Mouse (Mus musculus) heart, postnatal 0 days (tissue): ENCODE data around the gene Aldh1l1. TPM values are rescaled to one million over a fixed set of nuclear protein-coding genes. Genes with fewer than 3 reads are reported as not detected.

Experiments used
- ATAC-seq: fragments of 200-750 bp; cut with Nextera tagmentation; 2 replicates; pipeline ENCODE4 v1.8.0; 2017; ENCODE audit warnings: low read depth, moderate number of reproducible peaks, moderate library complexity; ENCODE audit not compliant: insufficient read depth
- DNase-seq: peaks from one replicate; pipeline ENCODE4 v3.0.0-alpha.2; 2016; ENCODE audit warnings: low spot score
- H3K27ac ChIP-seq: fragments of 300-500 bp; sonication (generic); 2 replicates; pipeline ENCODE4 v1.5.1; 2014; ENCODE audit warnings: low read depth, mild to moderate bottlenecking
- H3K27me3 ChIP-seq: fragments of 300-500 bp; sonication (generic); 2 replicates; pipeline ENCODE4 v1.6.1; 2014; ENCODE audit warnings: low read length, mixed read lengths; ENCODE audit not compliant: control insufficient read depth, insufficient read depth
- H3K36me3 ChIP-seq: fragments of 300-500 bp; sonication (generic); replicated peaks from 2 replicates; pipeline ENCODE4 v1.6.1; 2014; ENCODE audit warnings: low read length, mixed read lengths; ENCODE audit not compliant: control insufficient read depth, insufficient read depth
- H3K4me1 ChIP-seq: fragments of 300-500 bp; sonication (generic); 2 replicates; pipeline ENCODE4 v1.6.1; 2014; ENCODE audit warnings: antibody characterized with exemption; ENCODE audit not compliant: control insufficient read depth, insufficient read depth
- H3K4me2 ChIP-seq: fragments of 300-500 bp; sonication (generic); 2 replicates; pipeline ENCODE4 v1.6.1; 2014; ENCODE audit warnings: low read depth, mild to moderate bottlenecking, low read length, moderate library complexity
- H3K4me3 ChIP-seq: fragments of 300-500 bp; sonication (generic); 2 replicates; pipeline ENCODE4 v1.5.1; 2014; ENCODE audit warnings: low read depth, low read length
- H3K9ac ChIP-seq: fragments of 300-500 bp; sonication (generic); replicated peaks from 2 replicates; pipeline ENCODE4 v1.6.1; 2014; ENCODE audit warnings: low read depth, low read length, mixed read lengths
- H3K9me3 ChIP-seq: fragments of 300-500 bp; sonication (generic); replicated peaks from 2 replicates; pipeline ENCODE4 v1.6.1; 2016; ENCODE audit warnings: low read length; ENCODE audit not compliant: control insufficient read depth
- CTCF ChIP-seq: IDR thresholded peaks from 2 replicates; pipeline ENCODE4 v1.5.1; 2016; ENCODE audit warnings: antibody characterized with exemption, control low read depth, low read depth
- EP300 ChIP-seq: IDR thresholded peaks from 2 replicates; pipeline ENCODE4 v1.6.1; 2016; ENCODE audit warnings: antibody characterized with exemption, low read depth
- WGBS: fragments of 180-500 bp; shearing (Covaris S2); extraction: QIAGEN DNeasy Blood & Tissue Kit; methylation state at CpG from one replicate; pipeline ENCODE4 v1.1.7; 2014; 5-methylcytosine and 5-hydroxymethylcytosine counted together
- polyA plus RNA-seq: library from polyadenylated mRNA; unstranded; fragments of >200 nt; fragmentation: Nextera tagmentation; extraction: Ambion mirVana; gene quantifications from 2 replicates; pipeline ENCODE4 v1.2.1, GENCODE M21; 2015
- total RNA-seq: library from RNA; depleted of rRNA; stranded (reverse); fragments of >200 nt; gene quantifications from 2 replicates; pipeline ENCODE4 v1.2.3, GENCODE M21; 2014; ENCODE audit warnings: low replicate concordance

The Aldh1l1 gene
- total and polyA plus RNA-seq, 2 experiments from 2014 or later, result 2.8 to 7.7 TPM

DNA sequence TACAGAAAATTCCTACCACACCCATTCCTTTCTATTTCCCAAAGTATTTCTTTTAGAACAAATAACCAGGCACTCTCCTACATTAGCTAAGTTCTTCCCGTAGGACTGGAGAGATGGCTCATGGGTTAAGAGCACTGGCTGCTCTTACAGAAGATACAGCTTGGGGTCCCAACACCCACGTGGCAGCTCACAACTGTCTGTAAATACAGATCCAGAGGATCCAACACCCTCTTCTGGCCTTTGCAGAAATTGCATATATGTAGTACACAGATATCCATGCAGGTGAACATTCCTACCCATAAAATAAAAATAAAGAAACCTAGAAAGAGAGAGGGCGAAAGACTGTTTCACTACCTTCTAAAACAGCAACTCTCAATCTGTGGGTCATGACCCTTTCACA, 40.2 kb downstream of the Aldh1l1 start:
- WGBS, result 64% methylated on average over 3 of the region's 3 CpGs
- DNase-seq (no peak), ATAC-seq (no peak)
- TF ChIP-seq CTCF, result no peak
- H3K4me3 ChIP-seq, result no peak overlapping the region
- no peak overlapping the region for H3K9ac ChIP-seq
- no peak overlapping the region for H3K4me2 ChIP-seq
- H3K4me1 ChIP-seq, result no peaks in the 10 kb centered on the region
- H3K36me3 ChIP-seq, result no peaks in the 10 kb centered on the region
- no peak overlapping the region for H3K27ac ChIP-seq
- no peaks in the 10 kb centered on the region for H3K27me3 ChIP-seq
- no peaks in the 10 kb centered on the region for H3K9me3 ChIP-seq

DNA sequence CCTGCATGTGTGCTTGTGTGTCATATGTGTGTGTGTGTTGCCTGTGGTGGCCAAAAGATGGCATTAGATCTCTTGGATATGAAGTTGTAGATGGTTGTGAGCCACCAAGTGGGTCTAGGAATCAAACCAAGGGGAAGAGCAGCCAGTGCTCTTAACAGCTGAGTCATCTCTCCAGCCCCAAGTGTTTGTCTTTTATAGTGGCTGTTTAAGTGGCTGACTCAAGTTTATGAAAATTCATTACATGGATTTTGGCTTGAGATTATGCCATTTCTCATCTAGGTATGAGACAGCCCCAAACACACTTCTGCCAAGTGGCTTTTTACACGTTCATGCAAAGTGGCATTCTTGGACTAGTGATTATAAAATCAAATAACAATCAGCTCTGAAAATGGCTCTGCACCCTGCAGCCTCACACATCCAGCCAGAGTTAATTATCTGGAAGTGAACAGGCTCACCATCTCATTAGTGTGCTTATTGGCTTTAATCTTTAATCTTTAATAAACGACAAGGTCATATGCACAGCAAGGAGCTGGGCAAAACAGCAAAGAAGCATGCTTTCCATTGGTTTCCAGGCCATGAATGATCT, 43.3 kb downstream of the Aldh1l1 start:
- H3K9ac ChIP-seq, result no peak overlapping the region
- no peak overlapping the region for H3K27ac ChIP-seq
- no peak for ATAC-seq
- H3K4me1 ChIP-seq, result no peaks in the 10 kb centered on the region
- 46% methylated on average over 2 of the region's 2 CpGs for WGBS
- no peak overlapping the region for H3K4me3 ChIP-seq
- H3K27me3 ChIP-seq, result no peaks in the 10 kb centered on the region
- no peaks in the 10 kb centered on the region for H3K36me3 ChIP-seq
- TF ChIP-seq EP300, result no peak
- no peak for TF ChIP-seq CTCF
- no peaks in the 10 kb centered on the region for H3K9me3 ChIP-seq
- H3K4me2 ChIP-seq, result no peak overlapping the region
- DNase-seq, result no peak

DNA sequence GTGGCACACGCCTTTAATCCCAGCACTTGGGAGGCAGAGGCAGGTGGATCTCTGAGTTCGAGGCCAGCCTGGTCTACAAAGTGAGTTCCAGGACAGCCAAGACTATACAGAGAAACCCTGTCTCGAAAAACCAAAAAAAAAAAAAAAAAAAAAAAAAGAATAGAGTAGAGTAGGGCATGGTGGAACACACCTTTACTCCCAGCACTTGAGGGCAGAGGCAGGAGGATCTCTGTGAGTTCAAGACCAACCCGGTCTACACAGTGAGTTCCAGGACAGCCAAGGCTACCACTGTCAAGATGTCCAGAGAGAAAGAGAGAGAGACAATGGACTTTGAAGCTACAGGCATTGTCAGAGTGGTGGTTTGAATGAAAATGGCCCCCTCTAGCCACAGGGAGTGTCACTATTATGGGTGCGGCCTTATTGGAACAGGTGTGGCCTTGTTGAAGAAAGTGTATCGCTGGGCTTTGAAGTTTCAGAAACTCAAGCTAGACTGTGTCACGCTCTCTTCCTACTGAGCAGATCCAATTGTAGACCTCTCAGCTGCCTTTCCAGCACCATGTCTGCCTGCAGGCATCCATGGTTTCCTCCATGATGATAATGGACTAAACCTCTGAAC, 46.5 kb downstream of the Aldh1l1 start:
- no peak for ATAC-seq
- TF ChIP-seq EP300, result no peak
- TF ChIP-seq CTCF, result no peak
- no peak overlapping the region for H3K9ac ChIP-seq

DNA sequence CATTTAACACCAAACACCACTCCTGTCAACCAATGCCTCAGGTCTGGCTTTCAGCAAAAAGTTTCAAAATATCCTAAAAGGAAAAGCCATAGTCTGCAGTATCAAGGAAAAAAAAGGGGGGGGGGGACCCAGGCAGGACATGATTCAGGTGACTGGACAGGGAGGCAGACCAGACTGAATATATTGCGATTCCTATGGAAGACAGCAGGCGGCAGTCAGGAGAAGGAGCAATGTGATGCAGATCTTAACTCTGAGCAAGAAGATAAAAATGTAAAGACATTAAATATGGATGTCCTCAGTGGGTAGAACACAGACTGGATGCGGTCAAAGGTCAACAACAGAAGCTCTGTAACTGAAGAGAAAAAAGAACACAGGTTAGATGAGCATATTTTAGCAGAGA, 47.3 kb downstream of the Aldh1l1 start:
- H3K9ac ChIP-seq, result no peak overlapping the region
- WGBS, result 68% methylated on average over 3 of the region's 3 CpGs
- no peaks in the 10 kb centered on the region for H3K36me3 ChIP-seq
- ATAC-seq (no peak), DNase-seq (no peak)
- no peak overlapping the region for H3K27ac ChIP-seq
- no peaks in the 10 kb centered on the region for H3K9me3 ChIP-seq
- no peaks in the 10 kb centered on the region for H3K4me1 ChIP-seq
- H3K27me3 ChIP-seq, result no peaks in the 10 kb centered on the region; the same call in 1 of the 2 replicates
- TF ChIP-seq CTCF (no peak), EP300 (no peak)
- H3K4me2 ChIP-seq, result no peak overlapping the region
- no peak overlapping the region for H3K4me3 ChIP-seq

More for the DNA sequence above, 46.5 kb downstream of the Aldh1l1 start:
- H3K4me1 ChIP-seq, result no peaks in the 10 kb centered on the region
- no peak overlapping the region for H3K27ac ChIP-seq
- H3K36me3 ChIP-seq, result no peaks in the 10 kb centered on the region
- H3K9me3 ChIP-seq, result no peaks in the 10 kb centered on the region
- 97% methylated on average over 5 of the region's 7 CpGs for WGBS
- H3K4me3 ChIP-seq, result no peak overlapping the region
- no peaks in the 10 kb centered on the region; the same call in 1 of the 2 replicates for H3K27me3 ChIP-seq
- DNase-seq, result no peak
- no peak overlapping the region for H3K4me2 ChIP-seq

DNA sequence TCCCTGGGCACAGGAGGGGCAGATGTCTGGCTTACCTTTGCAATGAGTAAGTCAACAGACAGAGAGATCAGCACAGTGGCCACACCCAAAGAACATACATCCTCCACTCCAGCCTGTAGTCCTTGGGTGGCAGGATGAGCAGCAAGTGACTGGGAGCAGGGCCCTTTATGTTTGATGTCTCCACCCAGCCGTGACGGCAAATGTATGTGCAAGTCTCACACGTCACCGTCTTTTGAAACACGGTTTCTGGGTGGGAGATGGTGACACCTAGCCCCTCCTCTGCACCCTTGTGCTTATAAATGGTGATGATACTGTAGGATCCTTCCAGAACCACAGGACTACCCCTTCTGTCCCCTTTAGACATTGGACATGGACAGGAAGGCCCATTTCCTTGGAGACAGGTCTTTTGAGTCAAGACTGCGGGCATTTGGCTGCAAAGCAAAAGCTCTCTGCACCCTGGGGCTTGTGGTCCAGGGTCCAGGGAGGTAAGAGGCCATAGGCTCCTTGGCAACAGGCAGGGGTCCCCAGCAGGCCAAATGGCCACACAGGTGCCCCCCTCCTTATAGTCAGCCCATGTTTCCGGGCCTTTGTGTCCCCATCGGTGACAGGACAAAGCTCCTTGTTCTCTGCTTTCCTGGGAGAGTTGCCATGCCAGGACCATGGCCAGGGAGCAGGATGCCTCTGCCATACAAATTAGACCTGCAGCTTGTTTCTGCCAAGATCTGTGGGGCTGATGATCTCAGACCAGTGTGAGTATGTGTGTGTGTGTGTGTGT, 48.7 kb downstream of the Aldh1l1 start:
- no peak for ATAC-seq
- TF ChIP-seq EP300 (no peak), CTCF (no peak)

More for the DNA sequence above, 48.7 kb downstream of the Aldh1l1 start:
- no peaks in the 10 kb centered on the region; the same call in 1 of the 2 replicates for H3K27me3 ChIP-seq
- H3K36me3 ChIP-seq, result no peaks in the 10 kb centered on the region
- H3K4me2 ChIP-seq, result no peak overlapping the region
- 71% methylated on average over 8 of the region's 8 CpGs for WGBS
- DNase-seq, result no peak
- H3K4me3 ChIP-seq, result no peak overlapping the region
- H3K27ac ChIP-seq, result no peak overlapping the region
- no peaks in the 10 kb centered on the region for H3K4me1 ChIP-seq
- no peaks in the 10 kb centered on the region for H3K9me3 ChIP-seq
- H3K9ac ChIP-seq, result no peak overlapping the region
